Mouse (Mus musculus) E14TG2a.4 (cell line): Measurements from ENCODE around the gene Map6.

Experiments used
- H3K27me3 ChIP-seq: 2 replicates; pipeline ENCODE4 v1.6.1; 2014; ENCODE audit warnings: low read length, control low read depth; ENCODE audit not compliant: insufficient read depth
- H3K36me3 ChIP-seq: 2 replicates; pipeline ENCODE4 v1.6.1; 2014; ENCODE audit warnings: low read length, control low read depth; ENCODE audit not compliant: insufficient read depth
- H3K4me1 ChIP-seq: replicated peaks from 2 replicates; pipeline ENCODE4 v1.6.1; 2014; ENCODE audit warnings: low read depth, low read length, control low read depth
- H3K4me3 ChIP-seq: replicated peaks from 2 replicates; pipeline ENCODE4 v1.5.1; 2014; ENCODE audit warnings: mild to moderate bottlenecking, low read length
- H3K9me3 ChIP-seq: 2 replicates; pipeline ENCODE4 v1.6.1; 2014; ENCODE audit warnings: low read length, control low read depth
- CTCF ChIP-seq: conservative IDR thresholded peaks from 2 replicates; pipeline ENCODE4 v1.5.1; 2014; ENCODE audit warnings: low read length
- NANOG ChIP-seq: IDR thresholded peaks from 2 replicates; pipeline ENCODE4 v1.6.1; 2014; ENCODE audit warnings: borderline replicate concordance, low read length, mixed read lengths
- POU5F1 ChIP-seq: IDR thresholded peaks from 2 replicates; pipeline ENCODE4 v1.6.1; 2014; ENCODE audit warnings: low read length, borderline replicate concordance

The Map6 gene

GRCm38 (mm10) chr7:99380491-99381213 lies 113.4 kb downstream of the Map6 start:
- Histone ChIP-seq H3K9me3 (peaks cover 3% of the 10 kb centered on the region), H3K36me3 (no peaks in the 10 kb centered on the region), H3K4me1 (peaks cover 31% of the 10 kb centered on the region), H3K27me3 (peaks cover 88% of the 10 kb centered on the region), H3K4me3 (peak overlapping the region; percentile 81)
- TF ChIP-seq CTCF: peak; percentile 37
- TF ChIP-seq POU5F1: no peak

- no peak for TF ChIP-seq CTCF
- TF ChIP-seq NANOG: no peak
- TF ChIP-seq POU5F1: no peak
- H3K36me3 ChIP-seq: no peaks in the 10 kb centered on the region
- peak within 1 kb of the TSS; percentile 81 for H3K4me3 ChIP-seq
- peaks cover 3% of the 10 kb centered on the region for H3K9me3 ChIP-seq
- peaks cover 92% of the 10 kb centered on the region for H3K27me3 ChIP-seq
- H3K4me1 ChIP-seq: peaks cover 31% of the 10 kb centered on the region
Observed at GRCm38 (mm10) chr7:99381214-99382087, 114.2 kb downstream of the Map6 start, which contains the start of gene Gdpd5. Gdpd5 (plus strand) TSS chr7:99381414.

DNA sequence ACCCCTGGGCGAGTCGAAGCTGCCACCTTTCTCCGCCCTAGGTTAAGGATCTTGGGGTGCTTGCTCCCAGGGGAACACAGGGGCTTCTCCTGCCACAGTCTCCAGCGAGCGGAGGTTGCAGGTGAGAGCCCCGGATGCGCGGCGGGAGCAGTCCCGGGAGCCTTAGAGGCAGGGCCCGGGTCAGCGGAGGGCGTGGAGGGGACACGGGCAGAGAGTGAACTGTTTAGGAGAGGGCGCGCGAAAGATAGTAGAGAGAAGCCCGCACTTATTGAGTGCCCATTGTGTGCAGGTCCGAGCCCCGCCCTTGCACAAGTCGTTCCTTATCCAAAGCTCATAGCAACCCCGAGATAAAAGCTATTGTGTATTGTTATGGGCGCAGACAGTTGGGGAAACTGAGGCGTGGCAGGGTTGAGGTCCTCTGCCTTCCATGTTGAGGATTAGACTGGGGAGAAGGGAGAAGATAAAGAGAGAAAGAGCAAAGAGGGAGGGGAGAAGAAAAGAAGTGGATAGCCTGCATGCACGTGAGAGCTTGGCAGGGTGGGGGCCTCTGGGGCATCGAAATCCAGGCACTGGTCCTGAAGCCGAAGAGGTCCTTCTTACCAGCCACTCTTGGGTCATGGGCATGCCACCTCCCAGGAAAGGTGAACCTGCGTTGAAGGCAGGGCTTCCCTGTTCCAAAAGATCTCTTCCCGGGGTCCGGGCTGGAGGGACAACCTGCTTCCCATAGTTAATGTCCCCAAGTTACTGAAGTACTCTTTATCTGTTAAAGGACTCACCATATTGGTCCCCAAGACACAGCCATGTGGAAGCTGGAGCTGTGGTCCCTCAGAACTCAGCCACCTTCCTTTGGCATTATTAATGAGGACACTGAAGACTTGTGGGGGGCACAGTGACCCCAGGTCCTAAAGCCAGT lies 115.1 kb downstream of the Map6 start:
- Histone ChIP-seq H3K9me3 (no peaks in the 10 kb centered on the region; the same call in 1 of the 2 replicates), H3K36me3 (no peaks in the 10 kb centered on the region)
- TF ChIP-seq CTCF (no peak), POU5F1 (no peak), NANOG (no peak)

GRCm38 (mm10) chr7:99383246-99383645 lies 116.0 kb downstream of the Map6 start:
- TF ChIP-seq POU5F1 (no peak), NANOG (no peak), CTCF (no peak)
- no peaks in the 10 kb centered on the region for H3K36me3 ChIP-seq
- H3K4me1 ChIP-seq: peaks cover 31% of the 10 kb centered on the region
- H3K27me3 ChIP-seq: peaks cover 90% of the 10 kb centered on the region
- no peaks in the 10 kb centered on the region; the same call in 1 of the 2 replicates for H3K9me3 ChIP-seq
- H3K4me3 ChIP-seq: no peak overlapping the region

More for the DNA sequence above, 115.1 kb downstream of the Map6 start:
- peaks cover 31% of the 10 kb centered on the region for H3K4me1 ChIP-seq
- peaks cover 94% of the 10 kb centered on the region for H3K27me3 ChIP-seq
- peak overlapping the region; percentile 81 for H3K4me3 ChIP-seq

DNA sequence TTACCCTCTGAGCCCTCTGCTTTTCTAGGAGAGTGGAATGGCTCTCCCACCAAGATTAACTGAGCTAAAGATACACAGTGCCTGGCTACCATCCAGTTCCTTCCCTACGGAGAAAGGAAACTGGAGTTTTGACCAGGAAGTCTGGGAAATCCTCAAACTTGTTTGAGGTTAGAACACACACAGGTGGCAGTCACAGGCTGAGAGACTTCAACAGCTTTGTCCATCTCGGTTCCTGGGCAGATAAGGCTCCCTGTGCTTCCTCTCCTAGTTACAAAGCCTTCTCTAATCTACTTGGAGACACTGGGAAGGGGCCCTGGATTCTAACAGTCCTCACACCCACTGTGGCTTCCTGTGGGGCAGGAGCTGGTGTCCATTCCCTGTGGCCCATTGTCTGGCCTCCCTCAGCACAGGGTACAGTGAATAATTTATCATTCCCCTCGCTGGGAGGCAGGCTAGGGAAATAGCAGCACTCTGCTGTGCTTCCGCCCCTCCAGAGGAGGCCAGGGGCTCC lies 116.9 kb downstream of the Map6 start:
- no peaks in the 10 kb centered on the region; the same call in 1 of the 2 replicates for H3K9me3 ChIP-seq
- TF ChIP-seq POU5F1 (no peak), NANOG (no peak)
- H3K27me3 ChIP-seq: peaks cover 82% of the 10 kb centered on the region
- peaks cover 31% of the 10 kb centered on the region for H3K4me1 ChIP-seq
- no peaks in the 10 kb centered on the region for H3K36me3 ChIP-seq
- no peak overlapping the region for H3K4me3 ChIP-seq

GRCm38 (mm10) chr7:99386030-99386429 lies 118.8 kb downstream of the Map6 start:
- no peaks in the 10 kb centered on the region for H3K36me3 ChIP-seq
- peaks cover 28% of the 10 kb centered on the region for H3K4me1 ChIP-seq
- no peaks in the 10 kb centered on the region; the same call in 1 of the 2 replicates for H3K9me3 ChIP-seq
- no peak for TF ChIP-seq NANOG
- no peak for TF ChIP-seq CTCF
- no peak for TF ChIP-seq POU5F1
- no peak overlapping the region for H3K4me3 ChIP-seq
- peaks cover 66% of the 10 kb centered on the region for H3K27me3 ChIP-seq
